18 mouse cellular contexts compared by ENCODE assay signal in the genomic region with DNA sequence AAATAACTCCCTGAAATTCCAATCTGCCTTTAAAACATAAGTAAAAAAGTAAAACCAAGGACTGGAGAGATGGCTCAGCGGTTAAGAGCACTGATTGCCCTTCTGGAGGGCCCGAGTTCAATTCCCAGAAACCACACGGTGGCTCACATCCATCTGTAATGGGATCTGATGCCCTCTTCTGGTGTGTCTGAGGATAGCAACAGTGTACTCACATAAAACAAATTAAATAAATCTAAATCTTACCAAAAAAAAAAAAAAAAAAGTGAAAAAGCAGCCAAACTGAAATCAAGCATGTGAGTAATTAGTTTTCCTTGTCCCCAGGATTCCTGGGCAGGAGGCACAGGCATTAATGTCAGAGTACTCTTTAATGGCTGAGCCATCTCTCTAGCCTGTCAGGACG. TPM values are rescaled to one million over a fixed set of nuclear protein-coding genes. Genes with fewer than 3 reads are reported as not detected.
A peak's percentile ranks its signal among the peaks of the same experiment; 100 is the strongest.
DNase-seq lines count a peak whose midpoint lies in the region; ATAC-seq lines count a peak whose summit lies in the region.
"Had no signal": no experiment of that assay in that cellular context is flagged by ENCODE, and none has a peak within 500 bp of the region (broad histone marks: within the 10 kb centered on the region; RNA-seq: fewer than 3 reads in every experiment).

No protein-coding gene starts in this region.

- peaks cover 5 to 6% of the 10 kb centered on the region in 2 experiments; a peak in 2 of 4 replicates for H3K4me1 ChIP-seq in heart, embryonic 14.5 days (ENCODE audit: control insufficient read depth in 2 of 2, insufficient read depth in 2 of 2, low read length in 2 of 2)
- peaks cover 21% of the 10 kb centered on the region for H3K4me1 ChIP-seq in megakaryocyte, embryonic 14.5 days
- H3K4me1 ChIP-seq in liver, embryonic 12.5 days: peaks cover 12% of the 10 kb centered on the region; the same call in 1 of the 2 replicates

- H3K27ac ChIP-seq in heart, embryonic 14.5 days (replicated peaks in 1 of 2; ENCODE audit: control insufficient read depth in 1 of 2, insufficient read depth in 1 of 2, low read depth in 2 of 2, low read length in 2 of 2): no peak overlapping the region
- no peak overlapping the region for H3K27ac ChIP-seq in liver, embryonic 12.5 days
- H3K27ac ChIP-seq: embryonic facial prominence, embryonic 13.5 days; hindbrain, embryonic 10.5 days had no signal

- no peaks in the 10 kb centered on the region for H3K36me3 ChIP-seq in heart, embryonic 14.5 days (ENCODE audit: control insufficient read depth, insufficient read depth, low read length)
- H3K36me3 ChIP-seq in megakaryocyte, embryonic 14.5 days (replicated peaks; ENCODE audit: low read length): peaks cover 11% of the 10 kb centered on the region
- no peaks in the 10 kb centered on the region for H3K36me3 ChIP-seq in liver, embryonic 12.5 days
- H3K36me3 ChIP-seq: embryonic facial prominence, embryonic 13.5 days; hindbrain, embryonic 10.5 days had no signal

- H3K4me2 ChIP-seq in heart, embryonic 14.5 days (ENCODE audit: low read length): peak overlapping the region; percentile 95
- peak overlapping the region; percentile 80 for H3K4me2 ChIP-seq in liver, embryonic 12.5 days

- H3K9me3 ChIP-seq in heart, embryonic 14.5 days (ENCODE audit: control insufficient read depth, low read length): no peaks in the 10 kb centered on the region
- no peaks in the 10 kb centered on the region; the same call in 1 of the 2 replicates for H3K9me3 ChIP-seq in megakaryocyte, embryonic 14.5 days
- H3K9me3 ChIP-seq in liver, embryonic 12.5 days (replicated peaks): no peaks in the 10 kb centered on the region
- H3K9me3 ChIP-seq: embryonic facial prominence, embryonic 13.5 days; hindbrain, embryonic 10.5 days had no signal

- ATAC-seq in heart, embryonic 14.5 days (ENCODE audit: insufficient number of reproducible peaks, insufficient read depth, low FRiP score, low read depth): no peak
- no peak for ATAC-seq in megakaryocyte, adult 5-6 weeks (ENCODE audit: poor library complexity, severe bottlenecking)
- no peak for ATAC-seq in liver, embryonic 12.5 days
- ATAC-seq: forebrain, embryonic 14.5 days had no signal

- no peak overlapping the region for H3K9ac ChIP-seq in heart, embryonic 14.5 days (ENCODE audit: low read length)
- H3K9ac ChIP-seq in liver, embryonic 12.5 days: no peak overlapping the region
- H3K9ac ChIP-seq: embryonic facial prominence, embryonic 13.5 days had no signal

- 80% methylated on average over 4 of the region's 4 CpGs for WGBS in heart, embryonic 14.5 days
- 57% methylated on average over 4 of the region's 4 CpGs for WGBS in liver, embryonic 12.5 days (ENCODE audit: insufficient replicate concordance)

- H3K4me3 ChIP-seq in heart, embryonic 14.5 days (ENCODE audit: control insufficient read depth in 1 of 2, insufficient read depth in 1 of 2, low read depth in 1 of 2, low read length in 2 of 2): no peak overlapping the region
- H3K4me3 ChIP-seq in megakaryocyte, embryonic 14.5 days (replicated peaks): peak overlapping the region; percentile 95
- H3K4me3 ChIP-seq in liver, embryonic 12.5 days: no peak overlapping the region

- peaks cover 4% of the 10 kb centered on the region; the same call in 1 of the 2 replicates for H3K27me3 ChIP-seq in heart, embryonic 14.5 days (ENCODE audit: control insufficient read depth, insufficient read depth, low read length)
- peaks cover 12% of the 10 kb centered on the region for H3K27me3 ChIP-seq in megakaryocyte, embryonic 14.5 days (replicated peaks)
- H3K27me3 ChIP-seq in liver, embryonic 12.5 days (replicated peaks): peaks cover 40% of the 10 kb centered on the region

- no peak for DNase-seq in heart, adult 9 months (ENCODE audit: low spot score in 2 of 2)
- no peak for DNase-seq in frontal cortex, postnatal 36 days (ENCODE audit: low spot score in 2 of 2)
- no peak for DNase-seq in spleen, postnatal 36 days (ENCODE audit: low spot score in 2 of 2)
- no peak for DNase-seq in natural killer cell, adult 2 months (ENCODE audit: low spot score in 2 of 2)
- DNase-seq: cerebellum, postnatal 36 days; gastrocnemius, postnatal 36 days; kidney, adult 18-20 months; left cerebral cortex, postnatal 4 days; retina, postnatal 1 day; thymus, adult 18-20 months had no signal

RNA-seq across cellular contexts. Expression of gene Mlkl, which starts 1.3 kb away (rescaled TPM):
- 2.5 and 2.9 TPM in 2 replicates for polyA plus RNA-seq in heart, embryonic 14.5 days (2014; fragmentation: Nextera tagmentation; extraction: Ambion mirVana)
- polyA plus RNA-seq in megakaryocyte, embryonic 14.5 days (2012; ENCODE audit: insufficient read depth, low replicate concordance): 3.8 TPM in 1 of 2 replicates, not detected in the other
- total RNA-seq in megakaryocyte, adult 5-6 weeks (2015): 76.7 and 81.9 TPM in 2 replicates
- total RNA-seq in megakaryocyte, adult 5-6 weeks (2017): 71.7 and 77.0 TPM in 2 replicates
- 1.9 TPM in 2 replicates for polyA plus RNA-seq in liver, embryonic 12.5 days (2016; fragmentation: Nextera tagmentation; extraction: Ambion mirVana)
- polyA plus RNA-seq: neural tube, embryonic 14.5 days had no signal

RNA-seq across cellular contexts. Expression of gene Rfwd3, which starts 36.7 kb away (rescaled TPM):
- 34.5 and 36.6 TPM in 2 replicates for polyA plus RNA-seq in heart, embryonic 14.5 days (2014; fragmentation: Nextera tagmentation; extraction: Ambion mirVana)
- 0.69 TPM in 1 of 2 replicates, not detected in the other for polyA plus RNA-seq in megakaryocyte, embryonic 14.5 days (2012; ENCODE audit: insufficient read depth, low replicate concordance)
- total RNA-seq in megakaryocyte, adult 5-6 weeks (2015): 52.6 and 58.1 TPM in 2 replicates
- 74.0 and 75.1 TPM in 2 replicates for total RNA-seq in megakaryocyte, adult 5-6 weeks (2017)
- polyA plus RNA-seq in liver, embryonic 12.5 days (2016; fragmentation: Nextera tagmentation; extraction: Ambion mirVana): 70.6 and 71.0 TPM in 2 replicates

RNA-seq across cellular contexts. Expression of gene Fa2h, which starts 56.9 kb away (rescaled TPM):
- polyA plus RNA-seq in heart, embryonic 14.5 days (2014; fragmentation: Nextera tagmentation; extraction: Ambion mirVana): not detected in 2 replicates
- polyA plus RNA-seq in megakaryocyte, embryonic 14.5 days (2012; ENCODE audit: insufficient read depth, low replicate concordance): not detected in 2 replicates
- not detected in 2 replicates for total RNA-seq in megakaryocyte, adult 5-6 weeks (2015)
- not detected in 2 replicates for total RNA-seq in megakaryocyte, adult 5-6 weeks (2017)
- polyA plus RNA-seq in liver, embryonic 12.5 days (2016; fragmentation: Nextera tagmentation; extraction: Ambion mirVana): not detected in 2 replicates
- polyA plus RNA-seq: forebrain, embryonic 14.5 days had no signal

Comparison
In these comparisons a context has a peak if more than half of its experiments do, and no peak if none do; other contexts are left out.
1. RNA of gene Rfwd3, which starts 36.7 kb away (polyA plus RNA-seq): 70.6 to 71.0 TPM in liver, embryonic 12.5 days and 34.5 to 36.6 TPM in heart, embryonic 14.5 days; 0.69 TPM in megakaryocyte, embryonic 14.5 days; every median in the first group is over 10 times any median in the second.